Mouse (Mus musculus) brain, embryonic 14.5 days (tissue): Measurements from ENCODE around the gene Fau.

ENCODE experiments used
- CTCF ChIP-seq: fragments of 200-500 bp; IDR thresholded peaks from 2 replicates; pipeline ENCODE4 v1.5.1; 2012; ENCODE audit warnings: inconsistent platforms, mild to moderate bottlenecking, moderate library complexity, borderline replicate concordance; ENCODE audit not compliant: insufficient read depth, insufficient read length; ENCODE audit errors: extremely low read depth
- POLR2A ChIP-seq: fragments of 200-500 bp; IDR thresholded peaks from 2 replicates; pipeline ENCODE4 v1.6.1; 2012; ENCODE audit warnings: mild to moderate bottlenecking, inconsistent platforms, borderline replicate concordance; ENCODE audit not compliant: poor library complexity, insufficient read depth, insufficient read length, severe bottlenecking; ENCODE audit errors: extremely low read depth

GRCm38 (mm10) chr19:6058966-6059365 is 1.3 kb downstream of the Fau start:
- no peak for TF ChIP-seq CTCF
- no peak for TF ChIP-seq POLR2A
